In the genomic region with DNA sequence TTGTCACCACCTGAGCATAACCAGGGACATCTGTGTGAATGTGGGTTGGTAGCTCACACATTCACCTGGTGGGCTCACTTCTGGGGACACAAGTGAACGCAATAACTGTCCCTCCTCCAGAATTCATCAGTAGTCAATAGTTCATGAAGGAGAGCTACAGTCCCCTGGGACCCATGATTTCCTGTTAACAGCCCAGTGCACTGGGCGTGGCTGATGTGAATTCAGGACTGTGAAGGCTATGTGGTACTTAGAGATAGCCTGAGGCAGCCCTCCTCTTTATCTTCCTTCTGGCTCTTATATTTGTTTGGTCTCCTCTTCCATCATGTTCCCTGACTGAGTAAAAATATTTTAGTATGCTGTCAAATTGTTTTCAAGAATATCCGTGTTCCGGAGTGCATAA, we compare ENCODE assay signal across 20 mouse cellular contexts. TPM values are rescaled to one million over a fixed set of nuclear protein-coding genes. Genes with fewer than 3 reads are reported as not detected.
DNase-seq lines count a peak whose midpoint lies in the region; ATAC-seq lines count a peak whose summit lies in the region.
"Had no signal": no experiment of that assay in that cellular context is flagged by ENCODE, and none has a peak within 500 bp of the region (broad histone marks: within the 10 kb centered on the region; RNA-seq: fewer than 3 reads in every experiment).

No protein-coding gene starts in this region.

- DNase-seq in embryonic facial prominence, embryonic 14.5 days (ENCODE audit: low spot score) = peak; percentile 20
- no peak for DNase-seq in embryonic facial prominence, embryonic 10.5 days (ENCODE audit: low spot score)
- peak; percentile 19 for DNase-seq in A20 (ENCODE audit: low read depth, low spot score)
- peak; percentile 32 for DNase-seq in embryo, embryonic 10.5 days (ENCODE audit: low spot score)
- DNase-seq in mesoderm, embryonic 11.5 days (ENCODE audit: low read depth, low spot score) = peak; percentile 63
- DNase-seq in layer of hippocampus, postnatal 25 days (ENCODE audit: extremely low spot score in 1 of 2, low spot score in 1 of 2) = no peak
- no peak for DNase-seq in ovary, postnatal 10 days (ENCODE audit: low spot score)
- DNase-seq: adrenal gland, postnatal 14 days; cerebellum, postnatal 25 days; lung, postnatal 10 days; spleen, adult 18-20 months had no signal

- 64% methylated on average over 4 of the region's 4 CpGs for WGBS in embryonic facial prominence, embryonic 14.5 days
- 67% methylated on average over 4 of the region's 4 CpGs for WGBS in embryonic facial prominence, embryonic 10.5 days

- H3K4me3 ChIP-seq in embryonic facial prominence, embryonic 14.5 days (ENCODE audit: low read depth, low read length) = no peak overlapping the region
- H3K4me3 ChIP-seq in embryonic facial prominence, embryonic 10.5 days = no peak overlapping the region
- H3K4me3 ChIP-seq: embryonic facial prominence, embryonic 13.5 days; hindbrain, embryonic 12.5 days; intestine, embryonic 15.5 days; limb, embryonic 12.5 days had no signal

- H3K9me3 ChIP-seq in embryonic facial prominence, embryonic 14.5 days (ENCODE audit: control insufficient read depth, low read length) = no peaks in the 10 kb centered on the region
- H3K9me3 ChIP-seq in embryonic facial prominence, embryonic 10.5 days = no peaks in the 10 kb centered on the region
- H3K9me3 ChIP-seq: embryonic facial prominence, embryonic 13.5 days; hindbrain, embryonic 12.5 days; intestine, embryonic 15.5 days; limb, embryonic 12.5 days had no signal

- ATAC-seq in embryonic facial prominence, embryonic 14.5 days (ENCODE audit: low read depth) = no peak
- ATAC-seq in inflammation-experienced regulatory T-cells, adult 6 months = no peak
- ATAC-seq: activated CD4-positive, CD25-positive, alpha-beta regulatory T cell, adult 4 months; forebrain, embryonic 16.5 days; intestine, embryonic 15.5 days; midbrain, embryonic 16.5 days had no signal

- no peak overlapping the region for H3K9ac ChIP-seq in embryonic facial prominence, embryonic 14.5 days (ENCODE audit: low read depth, low read length)
- H3K9ac ChIP-seq: embryonic facial prominence, embryonic 13.5 days; hindbrain, embryonic 12.5 days; intestine, embryonic 15.5 days; limb, embryonic 12.5 days had no signal

- peaks cover 6% of the 10 kb centered on the region for H3K27me3 ChIP-seq in embryonic facial prominence, embryonic 14.5 days (replicated peaks; ENCODE audit: control insufficient read depth, insufficient read depth, low read length)
- peaks cover 27% of the 10 kb centered on the region for H3K27me3 ChIP-seq in embryonic facial prominence, embryonic 10.5 days (replicated peaks; ENCODE audit: low read depth, poor library complexity, severe bottlenecking)
- H3K27me3 ChIP-seq: hindbrain, embryonic 12.5 days; intestine, embryonic 15.5 days had no signal

- H3K36me3 ChIP-seq in embryonic facial prominence, embryonic 14.5 days (ENCODE audit: control insufficient read depth, insufficient read depth, low read length) = no peaks in the 10 kb centered on the region
- no peaks in the 10 kb centered on the region for H3K36me3 ChIP-seq in embryonic facial prominence, embryonic 10.5 days (replicated peaks)
- H3K36me3 ChIP-seq: embryonic facial prominence, embryonic 13.5 days; hindbrain, embryonic 12.5 days; intestine, embryonic 15.5 days; limb, embryonic 12.5 days had no signal

- no peaks in the 10 kb centered on the region for H3K4me1 ChIP-seq in embryonic facial prominence, embryonic 14.5 days (ENCODE audit: control insufficient read depth, insufficient read depth, low read length)
- H3K4me1 ChIP-seq in embryonic facial prominence, embryonic 10.5 days = peaks cover 5% of the 10 kb centered on the region; the same call in 1 of the 2 replicates

- H3K4me2 ChIP-seq in embryonic facial prominence, embryonic 14.5 days (ENCODE audit: low read depth, low read length) = no peak overlapping the region
- H3K4me2 ChIP-seq: embryonic facial prominence, embryonic 13.5 days; hindbrain, embryonic 12.5 days; intestine, embryonic 15.5 days; limb, embryonic 12.5 days had no signal

- no peak overlapping the region for H3K27ac ChIP-seq in embryonic facial prominence, embryonic 14.5 days (replicated peaks; ENCODE audit: low read depth, low read length)
- no peak overlapping the region for H3K27ac ChIP-seq in embryonic facial prominence, embryonic 10.5 days (replicated peaks)
- H3K27ac ChIP-seq: embryonic facial prominence, embryonic 13.5 days; hindbrain, embryonic 12.5 days; intestine, embryonic 15.5 days; limb, embryonic 12.5 days had no signal

RNA-seq across cellular contexts. Expression of a gene that starts 1.6 kb away (rescaled TPM):
- 5.3 and 5.6 TPM in 2 replicates for polyA plus RNA-seq in embryonic facial prominence, embryonic 14.5 days (2014; fragmentation: Nextera tagmentation; extraction: Ambion mirVana)
- 2.0 TPM in 2 replicates for polyA plus RNA-seq in embryonic facial prominence, embryonic 10.5 days (2016; fragmentation: Nextera tagmentation; extraction: Ambion mirVana)
- polyA plus RNA-seq in inflammation-experienced regulatory T-cells, adult 6 months (2017; shearing (Covaris generic)) = under 1 TPM in 2 of 3 experiments, not detected in 1; 0.18 to 0.38 TPM
- 10 to 100 TPM; 19.3 to 20.8 TPM for total RNA-seq in layer of hippocampus, postnatal 25 days (2021)
- polyA plus RNA-seq: activated CD4-positive, CD25-positive, alpha-beta regulatory T cell, adult 4 months; C2C12 had no signal

Comparison
In these comparisons a context has a peak if more than half of its experiments do, and no peak if none do; other contexts are left out.
1. DNase-seq: peak in embryonic facial prominence, embryonic 14.5 days (single experiment), A20 (single experiment), embryo, embryonic 10.5 days (single experiment) and mesoderm, embryonic 11.5 days (single experiment); none in embryonic facial prominence, embryonic 10.5 days (single experiment), layer of hippocampus, postnatal 25 days (0 of 2) and ovary, postnatal 10 days (single experiment).